Mouse (Mus musculus) CH12.LX (cell line): Measurements from ENCODE around the gene Oma1. TPM values are rescaled to one million over a fixed set of nuclear protein-coding genes. Genes with fewer than 3 reads are reported as not detected.
A peak's percentile ranks its signal among the peaks of the same experiment; 100 is the strongest.

Experiments used
- DNase-seq: peaks from one replicate; pipeline ENCODE4 v3.0.0-alpha.2; 2013; ENCODE audit errors: extremely low read depth
- H3K27ac ChIP-seq: 2 replicates; pipeline ENCODE4 v1.5.1; 2012; ENCODE audit warnings: low read depth, mild to moderate bottlenecking, control low read depth, moderate library complexity; ENCODE audit not compliant: insufficient read depth
- H3K27me3 ChIP-seq: replicated peaks from 2 replicates; pipeline ENCODE3; 2012; ENCODE audit warnings: inconsistent platforms
- H3K36me3 ChIP-seq, 2 experiments: replicated peaks in 1 of 2; 2 replicates each; pipeline versions ENCODE3 to v1.6.1; 2012; ENCODE audit warnings: inconsistent platforms in 1 of 2, low read length in 1 of 2, mild to moderate bottlenecking in 1 of 2, mixed read lengths in 1 of 2, moderate library complexity in 1 of 2; ENCODE audit not compliant: control insufficient read depth in 1 of 2, insufficient read depth in 1 of 2
- H3K4me1 ChIP-seq, 2 experiments: 2 replicates each; pipeline ENCODE4 v1.6.1; 2012; ENCODE audit warnings: inconsistent platforms in 1 of 2, moderate library complexity in 1 of 2; ENCODE audit not compliant: insufficient read depth in 2 of 2, control insufficient read depth in 1 of 2
- H3K4me2 ChIP-seq: 2 replicates; pipeline ENCODE4 v1.6.1; 2012; ENCODE audit warnings: low read depth, mild to moderate bottlenecking, control low read depth; ENCODE audit not compliant: poor library complexity, insufficient read depth, severe bottlenecking
- H3K4me3 ChIP-seq, 3 experiments: fragments of 150-350 bp in 1 of 3; sonication (generic) in 1 of 3; replicated peaks in 1 of 3; 2 replicates each; pipeline versions ENCODE3 to v1.5.1; 2011 to 2012; ENCODE audit warnings: low read depth in 2 of 3, low read length in 2 of 3, mild to moderate bottlenecking in 2 of 3, moderate library complexity in 2 of 3, control low read depth in 1 of 3, improper control_type of control experiment in 1 of 3, inconsistent platforms in 1 of 3, mixed read lengths in 1 of 3; ENCODE audit not compliant: poor library complexity in 1 of 3
- H3K79me2 ChIP-seq: replicated peaks from 2 replicates; pipeline ENCODE4 v1.6.1; 2012; ENCODE audit warnings: mild to moderate bottlenecking, moderate library complexity; ENCODE audit not compliant: control insufficient read depth, poor library complexity, insufficient read depth, severe bottlenecking; ENCODE audit errors: extremely low read depth
- H3K9ac ChIP-seq: 2 replicates; pipeline ENCODE4 v1.6.1; 2012; ENCODE audit warnings: low read depth, mild to moderate bottlenecking, control low read depth, moderate library complexity; ENCODE audit not compliant: insufficient read depth
- H3K9me3 ChIP-seq: replicated peaks from 2 replicates; pipeline ENCODE3; 2012; ENCODE audit warnings: low read length, inconsistent platforms, mixed read lengths
- BHLHE40 ChIP-seq: IDR thresholded peaks from 2 replicates; pipeline ENCODE4 v1.6.1; 2011; ENCODE audit warnings: mild to moderate bottlenecking, low read depth, low read length, improper control_type of control experiment
- CHD2 ChIP-seq: IDR thresholded peaks from 2 replicates; pipeline ENCODE4 v1.6.1; 2011; ENCODE audit warnings: low read length, improper control_type of control experiment
- CTCF ChIP-seq, 2 experiments: IDR thresholded peaks in 1 of 2; conservative IDR thresholded peaks in 1 of 2; 2 replicates each; pipeline ENCODE4 v1.5.1; 2011 to 2012; ENCODE audit warnings: low read depth in 2 of 2, low read length in 2 of 2, improper control_type of control experiment in 1 of 2, inconsistent platforms in 1 of 2, mild to moderate bottlenecking in 1 of 2, moderate library complexity in 1 of 2
- E2F4 ChIP-seq: IDR thresholded peaks from 2 replicates; pipeline ENCODE4 v1.6.1; 2011; ENCODE audit warnings: low read depth, low read length, improper control_type of control experiment; ENCODE audit not compliant: insufficient replicate concordance
- ELF1 ChIP-seq: IDR thresholded peaks from 2 replicates; pipeline ENCODE4 v1.6.1; 2014; ENCODE audit warnings: low read depth, mild to moderate bottlenecking, inconsistent platforms, low read length, improper control_type of control experiment
- ETS1 ChIP-seq: conservative IDR thresholded peaks from 2 replicates; pipeline ENCODE4 v1.6.1; 2012; ENCODE audit warnings: low read depth, mild to moderate bottlenecking, inconsistent platforms, low read length, improper control_type of control experiment, moderate library complexity
- JUND ChIP-seq: conservative IDR thresholded peaks from 2 replicates; pipeline ENCODE4 v1.6.1; 2011; ENCODE audit warnings: low read depth, low read length, improper control_type of control experiment
- KAT2A ChIP-seq: IDR thresholded peaks from 2 replicates; pipeline ENCODE4 v1.6.1; 2012; ENCODE audit warnings: low read length, improper control_type of control experiment, inconsistent platforms; ENCODE audit not compliant: insufficient replicate concordance
- MAZ ChIP-seq: IDR thresholded peaks from 2 replicates; pipeline ENCODE4 v1.6.1; 2012; ENCODE audit warnings: low read depth, mild to moderate bottlenecking, inconsistent platforms, low read length, improper control_type of control experiment, moderate library complexity
- MYC ChIP-seq: IDR thresholded peaks from 2 replicates; pipeline ENCODE4 v1.6.1; 2011; ENCODE audit warnings: low read depth, mild to moderate bottlenecking, improper control_type of control experiment, low read length
- NELFE ChIP-seq: IDR thresholded peaks from 2 replicates; pipeline ENCODE4 v1.6.1; 2011; ENCODE audit warnings: low read depth, low read length, improper control_type of control experiment
- PAX5 ChIP-seq: IDR thresholded peaks from 2 replicates; pipeline ENCODE4 v1.6.1; 2012; ENCODE audit warnings: low read length, inconsistent platforms, mixed read lengths
- RAD21 ChIP-seq: IDR thresholded peaks from 2 replicates; pipeline ENCODE4 v1.6.1; 2011; ENCODE audit warnings: low read depth, mild to moderate bottlenecking, low read length, improper control_type of control experiment, moderate library complexity
- RCOR1 ChIP-seq: conservative IDR thresholded peaks from 2 replicates; pipeline ENCODE4 v1.6.1; 2012; ENCODE audit warnings: low read depth, mild to moderate bottlenecking, inconsistent platforms, low read length, improper control_type of control experiment
- SMC3 ChIP-seq: IDR thresholded peaks from 2 replicates; pipeline ENCODE4 v1.6.1; 2011; ENCODE audit warnings: low read depth, low read length, improper control_type of control experiment
- USF2 ChIP-seq: conservative IDR thresholded peaks from 2 replicates; pipeline ENCODE4 v1.6.1; 2011; ENCODE audit warnings: low read depth, low read length, improper control_type of control experiment
- ZC3H11A ChIP-seq: IDR thresholded peaks from 2 replicates; pipeline ENCODE4 v1.6.1; 2012; ENCODE audit warnings: low read depth, mild to moderate bottlenecking, inconsistent platforms, low read length, improper control_type of control experiment
- ZMIZ1 ChIP-seq: IDR thresholded peaks from 2 replicates; pipeline ENCODE4 v1.6.1; 2012; ENCODE audit warnings: low read depth, mild to moderate bottlenecking, inconsistent platforms, low read length, improper control_type of control experiment
- dilution Hi-C: fragments of 300-500 bp; cut with MboI; formaldehyde crosslinking; loops from 2 replicates; pipeline ENCODE4 v1.14.3; 2020; ENCODE audit warnings: low sequenced_read_pairs; ENCODE audit not compliant: extremely low pct_unique_long_range_greater_than_20kb, extremely low pct_ligation_motif_present
- in situ Hi-C: fragments of 300-500 bp; cut with MboI; formaldehyde crosslinking; loops from 3 replicates; pipeline ENCODE4 v1.14.3; 2019; ENCODE audit warnings: low sequenced_read_pairs, low pct_ligation_motif_present, low pct_unique_long_range_greater_than_20kb, mixed read lengths
- polyA plus RNA-seq: library from polyadenylated mRNA; unstranded; fragments of >175 nt; gene quantifications from 2 replicates; pipeline ENCODE4 v1.2.1, GENCODE M21; 2012; ENCODE audit warnings: low read depth; ENCODE audit not compliant: insufficient read length
- total RNA-seq, 2 experiments: library from RNA; depleted of rRNA; stranded (reverse); fragments of 300-350 nt in 1 of 2; fragments of >200 nt in 1 of 2; gene quantifications; 2 replicates each; pipeline ENCODE4 v1.2.3; 2012 to 2014

Oma1 gene
- total and polyA plus RNA-seq, 3 experiments = 15.7 to 20.7 (median 16.8) TPM

DNA sequence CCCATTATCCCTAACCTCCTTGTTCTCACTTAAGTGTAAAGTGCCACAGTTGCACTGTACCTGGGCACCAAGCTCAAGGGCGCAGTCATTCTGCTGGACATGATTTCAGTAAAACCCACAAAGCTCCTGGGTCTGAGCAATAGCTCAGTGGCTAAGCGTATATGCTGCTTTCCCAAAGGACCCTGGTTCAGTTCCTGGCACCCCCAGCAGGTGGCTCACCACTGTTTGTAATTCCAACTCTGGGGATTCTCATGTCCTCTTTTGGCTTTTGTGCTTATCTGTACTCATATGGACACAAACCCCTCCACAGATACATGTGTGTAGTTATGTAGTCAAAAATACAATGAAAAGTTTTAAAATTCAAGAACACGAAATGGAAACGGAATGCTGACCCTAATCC is 44.3 kb upstream of the Oma1 start:
- DNase-seq = no peak
- Histone ChIP-seq H3K36me3 (no peaks in the 10 kb centered on the region), H3K4me3 (no peak overlapping the region), H3K9ac (no peak overlapping the region), H3K4me1 (peaks cover 0 to 6% of the 10 kb centered on the region in 2 experiments; a peak in 1 of 4 replicates), H3K27ac (no peak overlapping the region), H3K4me2 (no peak overlapping the region), H3K79me2 (no peaks in the 10 kb centered on the region), H3K9me3 (peaks cover 3% of the 10 kb centered on the region), H3K27me3 (no peaks in the 10 kb centered on the region)
- no peak for TF ChIP-seq KAT2A
- no peak for TF ChIP-seq MYC
- no peak for TF ChIP-seq MAZ
- no peak for TF ChIP-seq NELFE
- TF ChIP-seq USF2 = no peak
- TF ChIP-seq RAD21 = peak; percentile 17
- peak; percentile 7 to 55; a peak in 2 of 4 replicates for TF ChIP-seq CTCF (conservative IDR thresholded peaks at IDR 0.05 in 1 of 2, IDR thresholded peaks at IDR 0.05 in 1 of 2; ENCODE audit: low read depth in 2 of 2, low read length in 2 of 2)
- TF ChIP-seq E2F4 = no peak
- TF ChIP-seq SMC3 = peak; percentile 45
- TF ChIP-seq CHD2 = no peak
- in situ Hi-C loops (no loop called here), dilution Hi-C loops (no loop called here)

DNA sequence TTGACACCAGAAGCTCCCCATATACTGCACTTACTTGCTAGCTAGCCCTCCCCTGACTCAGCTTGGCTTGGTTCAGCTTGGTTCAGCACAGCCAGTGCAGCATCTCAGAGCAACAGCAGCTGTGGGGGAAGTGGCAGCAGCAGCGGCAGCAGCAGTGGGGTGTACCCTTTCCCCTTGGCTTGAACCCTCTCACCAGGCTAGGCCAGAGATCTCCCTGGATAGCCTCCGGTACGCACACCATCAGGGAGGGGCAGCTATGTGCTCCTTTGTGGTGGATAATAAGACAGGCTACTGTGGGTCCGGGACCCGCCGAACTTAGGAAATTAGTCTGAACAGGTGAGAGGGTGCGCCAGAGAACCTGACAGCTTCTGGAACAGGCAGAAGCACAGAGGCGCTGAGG is 40.6 kb upstream of the Oma1 start:
- Histone ChIP-seq H3K9ac (no peak overlapping the region), H3K4me1 (peaks cover 0 to 3% of the 10 kb centered on the region in 2 experiments; a peak in 1 of 4 replicates), H3K27ac (no peak overlapping the region), H3K79me2 (no peaks in the 10 kb centered on the region), H3K36me3 (no peaks in the 10 kb centered on the region), H3K27me3 (no peaks in the 10 kb centered on the region), H3K4me3 (no peak overlapping the region), H3K9me3 (peaks cover 3% of the 10 kb centered on the region), H3K4me2 (no peak overlapping the region)
- no peak for TF ChIP-seq ETS1
- no peak for TF ChIP-seq JUND
- no peak for TF ChIP-seq MYC
- no peak for TF ChIP-seq ELF1
- TF ChIP-seq RCOR1 = no peak
- TF ChIP-seq BHLHE40 = no peak
- TF ChIP-seq ZMIZ1 = no peak
- TF ChIP-seq ZC3H11A = no peak
- no peak for TF ChIP-seq RAD21
- TF ChIP-seq PAX5 = no peak
- dilution Hi-C loops = no loop called here
- DNase-seq = no peak
- in situ Hi-C loops = no loop called here
